Mouse (Mus musculus): ENCODE results near the gene Rtp4. TPM values are rescaled to one million over a fixed set of nuclear protein-coding genes. Genes with fewer than 3 reads are reported as not detected.

Gene Rtp4
- total RNA-seq, 2 experiments from 2014 or later: 4.9 to 6.2 TPM

GRCm38 (mm10) chr16:23557669-23558068 lies 37.6 kb downstream of the Rtp4 start:
- intact Hi-C loops (cut with DNase I): no loop called here
- DNase-seq (ENCODE audit: low spot score): no peak

GRCm38 (mm10) chr16:23568369-23568958 lies 48.4 kb downstream of the Rtp4 start:
- DNase-seq (ENCODE audit: low spot score): no peak
- intact Hi-C loops (cut with DNase I): no loop called here

- intact Hi-C loops (cut with DNase I): no loop called here
- DNase-seq (ENCODE audit: low spot score): no peak
Observed at GRCm38 (mm10) chr16:23574561-23574960, 54.5 kb downstream of the Rtp4 start.

- intact Hi-C loops (cut with DNase I): no loop called here
- no peak for DNase-seq (ENCODE audit: low spot score)
Observed at GRCm38 (mm10) chr16:23591119-23592105, 71.3 kb downstream of the Rtp4 start.

GRCm38 (mm10) chr16:23592501-23592900 lies 72.4 kb downstream of the Rtp4 start:
- DNase-seq (ENCODE audit: low spot score): no peak
- intact Hi-C loops (cut with DNase I): no loop called here

GRCm38 (mm10) chr16:23596696-23597095 lies 76.6 kb downstream of the Rtp4 start:
- no peak for DNase-seq (ENCODE audit: low spot score)
- intact Hi-C loops (cut with DNase I): no loop called here

GRCm38 (mm10) chr16:23597968-23598367 lies 77.9 kb downstream of the Rtp4 start:
- no peak for DNase-seq (ENCODE audit: low spot score)
- intact Hi-C loops (cut with DNase I): no loop called here

DNA sequence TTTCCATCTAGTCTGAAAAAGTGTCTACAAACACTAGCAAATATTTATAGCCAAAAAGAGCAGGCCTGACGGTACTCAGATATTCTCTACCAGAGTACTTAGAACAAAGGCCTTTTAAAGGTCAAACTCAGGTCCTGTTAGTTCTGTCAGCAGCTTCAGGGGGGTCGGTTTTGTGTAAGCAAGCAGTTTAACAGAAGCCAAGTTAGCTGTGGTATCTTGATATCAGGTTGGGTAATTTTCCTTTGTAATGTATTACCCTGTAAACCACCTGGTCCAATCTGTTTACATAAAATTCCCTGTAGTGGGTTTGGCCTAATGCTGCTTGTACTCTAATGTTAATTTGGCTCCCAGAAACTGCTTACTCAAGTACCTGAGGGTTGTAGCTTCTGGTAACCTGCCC lies 86.1 kb downstream of the Rtp4 start:
- no peak for DNase-seq (ENCODE audit: low spot score)
- intact Hi-C loops (cut with DNase I): no loop called here

- intact Hi-C loops (cut with DNase I): no loop called here
Observed at GRCm38 (mm10) chr16:23606651-23607050, 86.6 kb downstream of the Rtp4 start.

GRCm38 (mm10) chr16:23607911-23608410 lies 87.9 kb downstream of the Rtp4 start:
- intact Hi-C loops (cut with DNase I): no loop called here
- no peak for DNase-seq (ENCODE audit: low spot score)

More at GRCm38 (mm10) chr16:23606651-23607050, 86.6 kb downstream of the Rtp4 start:
- DNase-seq (ENCODE audit: low spot score): no peak

GRCm38 (mm10) chr16:23609748-23610185 lies 89.7 kb downstream of the Rtp4 start:
- intact Hi-C loops (cut with DNase I): no loop called here
- DNase-seq (ENCODE audit: low spot score): peak; percentile 39

DNA sequence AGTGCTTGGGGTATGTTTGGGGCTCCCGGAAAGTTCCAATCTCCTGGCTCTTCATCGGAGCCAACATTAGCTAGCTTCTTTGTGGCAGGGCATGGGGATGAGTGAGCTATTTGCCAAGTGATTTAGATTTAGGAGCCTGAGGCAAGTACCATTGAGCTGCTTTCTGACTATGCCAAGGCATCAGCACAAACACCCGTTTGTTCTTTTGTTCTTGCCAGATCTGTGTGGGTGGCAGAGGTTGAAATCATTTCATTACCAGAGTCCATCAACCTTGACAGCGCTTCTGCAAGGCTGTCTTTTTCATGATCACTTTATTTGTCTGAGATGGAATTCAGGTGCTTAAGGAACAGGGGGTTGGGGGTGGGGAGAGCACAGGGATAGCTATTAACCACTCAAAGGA lies 104.1 kb downstream of the Rtp4 start:
- intact Hi-C loops (cut with DNase I): no loop called here
- DNase-seq (ENCODE audit: low spot score): no peak

GRCm38 (mm10) chr16:23631531-23631930 lies 111.4 kb downstream of the Rtp4 start:
- intact Hi-C loops (cut with DNase I): loop anchor here (5.0 kb wide), 1 partner anchor 79 kb away; no protein-coding TSS in a partner anchor
- DNase-seq (ENCODE audit: low spot score): no peak

GRCm38 (mm10) chr16:23632681-23633080 lies 112.6 kb downstream of the Rtp4 start:
- DNase-seq (ENCODE audit: low spot score): no peak
- intact Hi-C loops (cut with DNase I): loop anchor here (5.0 kb wide), 1 partner anchor 80 kb away; no protein-coding TSS in a partner anchor

DNA sequence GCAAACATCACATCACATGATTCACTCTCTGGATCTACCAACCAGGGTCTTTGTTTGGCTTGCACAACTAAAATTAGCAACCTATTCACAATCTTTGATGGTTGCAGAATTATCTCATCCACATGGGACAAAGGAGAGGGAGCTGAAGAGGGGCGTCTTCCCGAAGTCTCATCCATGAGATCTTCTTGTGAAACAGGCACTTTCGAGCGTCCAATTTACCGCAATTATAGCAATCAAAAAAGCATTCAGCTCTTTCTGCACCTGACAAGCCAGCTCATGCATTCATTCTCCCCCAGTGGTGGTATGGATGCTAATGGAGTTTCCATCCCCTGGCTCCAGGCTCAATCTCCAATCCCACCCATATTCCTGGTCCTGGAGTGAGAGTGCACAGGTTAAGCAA lies 132.9 kb downstream of the Rtp4 start:
- intact Hi-C loops (cut with DNase I): no loop called here
- DNase-seq (ENCODE audit: low spot score): no peak

DNA sequence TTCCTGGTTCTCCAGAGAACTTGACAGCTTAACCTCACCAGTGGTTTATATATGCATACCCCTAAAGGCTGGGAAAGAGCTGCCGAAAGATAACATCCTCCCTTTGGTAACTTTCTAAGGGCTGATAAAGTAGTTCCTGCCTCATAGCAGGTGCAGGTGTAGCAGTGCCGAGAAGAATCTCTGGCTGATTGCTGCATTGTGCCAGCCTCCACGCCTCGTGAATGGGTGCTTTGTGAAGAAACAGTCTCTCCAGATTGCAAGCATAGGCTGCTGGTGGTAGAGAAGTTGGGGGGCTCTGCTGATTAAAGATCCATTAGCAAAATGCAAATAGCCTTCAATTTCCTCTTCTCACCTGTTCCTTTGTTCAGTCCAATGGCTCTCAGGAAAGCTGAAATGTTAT lies 133.4 kb downstream of the Rtp4 start:
- intact Hi-C loops (cut with DNase I): no loop called here
- DNase-seq (ENCODE audit: low spot score): no peak

DNA sequence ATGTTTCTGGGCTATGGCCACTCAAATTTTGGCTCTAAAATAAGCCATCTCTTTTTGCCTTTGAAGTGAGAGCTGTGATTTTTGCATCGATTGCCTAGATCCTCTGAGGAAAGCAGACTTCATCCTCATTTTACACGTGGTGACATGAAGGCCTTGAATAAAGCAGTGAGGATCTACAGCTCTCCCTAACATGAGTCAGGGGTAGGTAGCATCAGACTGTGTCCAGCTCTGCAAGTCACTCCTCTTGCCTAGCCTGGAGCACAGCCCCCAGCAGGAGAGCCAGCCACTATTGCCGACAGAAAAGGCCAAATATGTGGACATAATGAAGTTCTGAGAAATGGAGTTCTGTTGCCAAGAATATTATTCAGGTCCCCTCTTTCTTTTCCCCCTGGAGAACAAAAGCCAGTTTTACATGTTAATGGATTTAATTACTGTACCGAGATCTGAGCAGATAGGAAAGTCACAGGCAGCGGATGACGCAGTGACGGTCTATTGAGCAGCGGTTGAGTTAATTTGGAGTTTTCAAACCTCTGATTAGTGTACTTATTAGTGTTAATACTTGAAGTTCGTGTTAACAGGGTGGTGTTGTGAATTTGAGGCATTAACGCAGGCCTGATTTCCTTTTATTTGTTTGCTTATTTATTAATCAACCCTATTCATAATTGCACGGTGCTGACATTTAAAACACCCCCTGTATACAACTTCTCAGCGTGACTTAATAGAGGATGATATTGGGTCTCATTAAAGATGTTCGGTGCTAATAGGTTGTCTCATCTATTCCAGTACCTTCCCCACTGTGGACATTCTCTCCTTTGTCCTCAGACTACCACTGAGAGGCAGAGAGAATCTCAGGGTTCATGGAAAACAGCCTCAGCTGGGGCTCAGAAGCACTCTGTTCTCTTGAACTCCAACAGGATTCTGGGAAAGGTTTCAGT lies 139.8 kb downstream of the Rtp4 start:
- intact Hi-C loops (cut with DNase I): no loop called here
- no peak for DNase-seq (ENCODE audit: low spot score)

All from heart, postnatal 25 days (tissue).